Mouse (Mus musculus) olfactory bulb, adult 2 months (tissue): ENCODE measurements around the gene Clpp.
A peak's percentile ranks its signal among the peaks of the same experiment; 100 is the strongest.

ENCODE experiments used
- CTCF ChIP-seq: fragments of 200-500 bp; IDR thresholded peaks from 2 replicates; pipeline ENCODE4 v1.5.1; 2012; ENCODE audit warnings: low read depth, mild to moderate bottlenecking, low read length, moderate library complexity; ENCODE audit not compliant: insufficient read depth
- POLR2A ChIP-seq: fragments of 200-500 bp; IDR thresholded peaks from 2 replicates; pipeline ENCODE4 v1.6.1; 2012; ENCODE audit warnings: mild to moderate bottlenecking, low read depth, low read length, moderate library complexity; ENCODE audit not compliant: insufficient read depth

DNA sequence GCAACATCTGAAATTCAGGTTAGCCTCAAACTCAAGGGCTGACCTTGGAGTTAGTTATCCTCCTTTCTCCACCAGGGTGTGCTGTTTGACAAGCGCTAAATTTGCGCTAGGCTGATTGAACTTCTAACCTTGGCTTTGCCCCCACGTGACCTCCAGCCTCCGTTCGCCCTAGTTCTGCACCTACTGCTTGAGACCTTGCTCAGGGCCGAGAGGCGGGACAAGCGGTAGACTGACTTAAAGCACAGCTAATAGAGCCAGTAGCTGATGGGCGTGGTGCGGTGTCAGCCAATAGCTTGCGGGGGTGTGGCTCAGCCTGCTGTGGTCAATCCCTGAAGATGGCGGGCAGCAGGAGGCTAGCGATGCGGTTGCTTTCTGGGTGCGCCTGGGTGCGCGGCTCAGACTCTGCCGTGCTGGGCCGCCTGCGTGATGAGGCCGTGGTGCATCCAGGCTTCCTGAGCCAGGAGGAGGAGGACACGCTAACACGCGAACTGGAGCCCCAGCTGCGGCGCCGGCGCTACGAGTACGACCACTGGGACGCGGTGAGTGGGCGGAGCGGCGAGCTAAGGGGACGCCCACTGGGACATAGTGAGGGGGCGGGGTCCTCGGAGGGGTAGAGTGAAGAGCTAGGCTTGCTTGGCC is 7.0 kb downstream of the Clpp start, which contains the start of gene Alkbh7:
- TF ChIP-seq POLR2A (peak; percentile 79), CTCF (peak; percentile 43; the same call in 1 of the 2 replicates)
